Mouse (Mus musculus): ENCODE results near the gene Tbc1d15.

Tbc1d15 gene

DNA sequence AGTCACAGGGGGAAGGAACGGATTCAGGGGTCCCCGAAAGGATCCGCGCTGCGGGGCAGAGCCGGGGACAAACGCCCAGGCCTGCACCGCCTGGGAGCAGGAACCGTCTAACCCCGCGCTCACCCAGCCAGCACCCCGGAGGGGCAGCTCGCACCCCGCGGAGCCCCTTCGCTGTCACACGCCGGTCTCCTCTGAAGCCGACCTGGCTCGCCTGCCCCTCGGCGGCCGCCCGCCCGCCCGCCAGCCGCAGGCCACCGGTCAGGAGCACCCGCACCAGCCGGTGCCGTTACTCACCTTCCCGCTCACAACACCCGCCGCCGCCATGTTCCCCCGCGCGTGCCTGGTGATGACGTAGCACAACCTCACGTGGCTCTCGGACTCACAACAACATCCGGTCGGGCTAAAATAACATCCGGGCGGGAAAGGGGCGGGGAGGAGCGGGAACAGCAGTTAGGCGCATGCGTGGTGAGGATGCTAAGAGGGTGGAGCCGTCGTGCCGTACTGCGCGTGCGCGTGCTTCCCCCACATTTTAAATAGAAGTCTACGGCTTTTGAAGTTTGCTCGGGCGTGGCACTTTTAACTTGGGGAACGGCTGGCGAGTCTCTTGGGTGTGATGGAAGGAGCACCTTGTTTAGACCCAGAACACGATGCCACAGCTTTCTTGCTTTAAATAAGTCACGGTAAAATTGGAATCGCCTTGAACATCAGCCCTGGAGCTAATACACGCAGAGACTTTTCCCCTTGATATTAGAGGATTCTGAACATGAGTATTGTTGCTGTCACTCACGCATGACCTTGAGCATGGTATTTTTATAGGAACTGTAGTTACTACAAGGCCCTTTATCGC, at the start of gene Tbc1d15:
Gene Tbc1d15 (minus strand): TSS at position 380 of the 847 bp plus-strand sequence.
- DNase-seq (ENCODE audit: low read depth, low spot score): peak; percentile 98

GRCm38 (mm10) chr10:115298683-115299082, 47.4 kb upstream of the Tbc1d15 start:
- no peak for DNase-seq (ENCODE audit: low read depth, low spot score)

DNA sequence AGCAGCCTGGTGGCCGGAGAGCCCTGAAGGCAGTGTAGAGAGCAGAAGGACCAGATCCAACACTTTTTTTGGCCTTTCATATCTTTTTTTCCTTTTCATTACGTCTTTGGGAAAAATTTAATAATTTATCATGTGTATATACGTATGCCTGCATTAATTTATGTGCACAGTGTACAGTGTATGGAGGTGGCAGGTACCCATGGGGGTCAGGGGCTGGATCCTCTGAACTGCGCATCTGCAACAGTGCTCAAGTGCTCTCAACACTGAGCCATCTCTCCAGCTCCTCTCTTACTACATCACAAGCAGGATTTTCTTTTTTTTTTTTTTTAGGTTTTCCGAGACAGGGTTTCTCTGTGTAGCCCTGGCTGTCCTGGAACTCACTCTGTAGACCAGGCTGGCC, 46.3 kb upstream of the Tbc1d15 start:
- DNase-seq (ENCODE audit: low read depth, low spot score): no peak

DNA sequence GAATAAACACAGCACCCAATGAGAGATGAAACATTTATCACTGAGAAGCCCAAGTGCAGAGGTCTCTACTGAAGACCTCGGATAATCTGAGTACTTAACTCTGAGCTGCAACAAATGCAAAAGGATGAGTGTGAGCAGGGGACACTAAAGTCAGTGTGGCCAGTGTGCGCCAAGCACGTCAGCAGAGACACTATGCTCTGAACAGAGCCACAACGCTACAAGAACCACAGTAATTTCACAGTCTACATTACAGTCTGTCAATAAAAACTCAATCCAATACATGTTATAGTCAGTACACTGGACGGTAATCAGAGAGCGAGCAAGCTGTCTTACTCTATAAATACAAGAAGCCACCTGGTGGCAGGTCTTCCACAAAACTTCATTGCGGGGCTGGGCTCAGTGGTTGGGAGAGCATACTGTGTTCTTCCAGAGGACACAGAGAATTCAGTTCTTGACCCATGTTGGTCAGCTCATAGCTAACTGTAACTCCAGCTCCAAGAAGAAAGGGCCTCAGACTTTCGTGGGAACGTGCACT, 45.2 kb upstream of the Tbc1d15 start:
- peak; percentile 14 for DNase-seq (ENCODE audit: low read depth, low spot score)

DNA sequence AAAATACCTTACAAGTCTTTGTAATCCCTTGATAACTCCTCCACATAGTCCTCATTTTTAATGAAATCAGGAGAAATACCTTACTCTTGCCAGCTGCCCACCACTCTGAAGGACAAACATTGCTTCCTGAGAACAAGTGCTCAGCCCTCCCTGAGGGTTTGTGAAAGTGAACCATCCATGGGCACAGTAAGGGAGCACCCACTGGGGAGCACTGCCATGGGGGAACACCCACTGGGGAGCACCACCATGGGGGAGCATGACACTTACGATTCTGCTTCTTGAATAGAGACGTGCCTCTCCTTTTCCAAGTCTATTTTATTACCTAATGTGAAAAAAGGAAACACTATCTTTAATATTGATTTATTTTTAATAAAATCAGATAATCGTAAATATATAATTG, 43.9 kb upstream of the Tbc1d15 start:
- DNase-seq (ENCODE audit: low read depth, low spot score): no peak

DNA sequence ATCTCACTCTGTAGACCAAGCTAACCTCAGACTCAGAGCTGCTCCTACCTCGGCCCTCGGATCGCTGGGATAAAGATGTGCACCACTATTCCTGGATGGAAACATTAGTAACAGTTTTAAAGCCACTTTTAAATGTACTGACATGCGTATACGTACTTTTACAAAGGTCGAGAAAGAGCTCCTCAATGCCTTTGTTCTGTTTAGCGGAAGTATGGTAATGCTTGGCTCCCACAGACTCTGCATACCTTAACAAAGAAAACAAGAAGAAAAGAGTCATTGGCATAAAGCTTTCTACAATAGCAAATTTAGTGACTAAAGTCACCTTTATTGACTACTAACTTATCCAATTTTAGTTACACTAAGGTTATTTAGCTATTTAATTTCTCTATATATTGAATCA, 43.4 kb upstream of the Tbc1d15 start:
- no peak for DNase-seq (ENCODE audit: low read depth, low spot score)

GRCm38 (mm10) chr10:115293946-115294345, 42.7 kb upstream of the Tbc1d15 start:
- no peak for DNase-seq (ENCODE audit: low read depth, low spot score)

- DNase-seq (ENCODE audit: low read depth, low spot score): no peak
These were observed 39.4 kb upstream of the Tbc1d15 start for GRCm38 (mm10) chr10:115290671-115291070.

- DNase-seq (ENCODE audit: low read depth, low spot score): no peak
These were observed 37.6 kb upstream of the Tbc1d15 start for GRCm38 (mm10) chr10:115288856-115289255.

DNA sequence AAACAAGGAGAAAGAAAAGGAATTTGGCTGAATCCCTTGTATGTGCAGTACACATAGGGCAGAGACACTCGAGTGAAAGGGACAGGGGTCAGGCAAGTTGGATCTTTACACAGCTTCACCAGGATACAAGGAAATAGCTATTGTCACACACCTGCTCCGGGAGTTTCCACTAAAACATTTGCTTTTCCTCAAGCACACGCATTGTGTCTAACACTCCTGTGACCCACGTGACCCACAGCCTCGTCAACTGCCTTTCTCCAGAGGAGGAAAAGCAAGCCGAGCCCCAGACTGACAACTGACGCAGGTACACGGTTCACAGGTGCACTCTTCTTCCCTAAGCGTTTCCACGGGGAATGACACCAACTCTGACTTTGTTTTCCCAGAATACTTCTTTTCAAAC, 32.9 kb upstream of the Tbc1d15 start:
- DNase-seq (ENCODE audit: low read depth, low spot score): no peak

GRCm38 (mm10) chr10:115281381-115281780, 30.1 kb upstream of the Tbc1d15 start:
- no peak for DNase-seq (ENCODE audit: low read depth, low spot score)

GRCm38 (mm10) chr10:115271649-115272048, 20.4 kb upstream of the Tbc1d15 start:
- DNase-seq (ENCODE audit: low read depth, low spot score): no peak

GRCm38 (mm10) chr10:115270612-115271390, 19.5 kb upstream of the Tbc1d15 start:
- no peak for DNase-seq (ENCODE audit: low read depth, low spot score)

GRCm38 (mm10) chr10:115262926-115263562, 11.8 kb upstream of the Tbc1d15 start:
- no peak for DNase-seq (ENCODE audit: low read depth, low spot score)

DNA sequence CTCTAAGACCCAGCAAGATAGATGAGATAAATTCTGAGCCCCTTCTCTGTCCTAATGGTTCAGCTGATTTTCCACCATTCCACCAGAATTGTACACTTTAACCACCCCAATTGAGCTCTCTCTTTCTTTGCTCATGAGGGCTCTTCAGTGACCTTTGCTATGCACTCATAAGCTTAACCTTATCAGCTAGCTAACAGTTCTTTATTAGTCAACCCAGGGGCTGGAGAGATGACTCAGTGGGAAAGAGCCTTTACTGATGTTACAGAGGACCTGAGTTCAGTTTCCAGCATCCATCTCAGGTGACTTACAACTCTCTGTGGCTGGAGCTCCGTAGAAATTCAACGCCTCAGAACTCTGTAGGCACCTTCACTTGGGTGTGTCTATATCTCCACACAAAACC, 11.0 kb upstream of the Tbc1d15 start:
- no peak for DNase-seq (ENCODE audit: low read depth, low spot score)

- no peak for DNase-seq (ENCODE audit: low read depth, low spot score)
These were observed 10.2 kb upstream of the Tbc1d15 start for GRCm38 (mm10) chr10:115261428-115261827.

DNA sequence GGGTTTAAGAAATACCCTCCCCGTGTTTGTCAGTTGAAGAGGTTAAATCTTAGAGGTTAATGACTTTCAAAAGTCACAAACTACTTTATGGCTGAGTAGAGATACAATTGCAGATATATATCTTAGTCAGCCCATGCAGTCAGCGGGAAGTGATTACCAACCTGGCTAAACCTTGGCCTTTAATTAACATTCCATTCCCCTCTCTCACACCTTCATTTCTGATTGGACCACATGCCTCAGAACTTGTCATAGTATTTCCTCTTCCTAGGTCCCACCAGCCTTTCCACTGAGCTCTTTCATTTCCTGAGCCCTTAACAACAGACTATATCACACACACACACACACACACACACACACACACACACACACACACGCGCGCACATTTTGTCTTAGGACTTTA, 4.9 kb upstream of the Tbc1d15 start:
- no peak for DNase-seq (ENCODE audit: low read depth, low spot score)

DNA sequence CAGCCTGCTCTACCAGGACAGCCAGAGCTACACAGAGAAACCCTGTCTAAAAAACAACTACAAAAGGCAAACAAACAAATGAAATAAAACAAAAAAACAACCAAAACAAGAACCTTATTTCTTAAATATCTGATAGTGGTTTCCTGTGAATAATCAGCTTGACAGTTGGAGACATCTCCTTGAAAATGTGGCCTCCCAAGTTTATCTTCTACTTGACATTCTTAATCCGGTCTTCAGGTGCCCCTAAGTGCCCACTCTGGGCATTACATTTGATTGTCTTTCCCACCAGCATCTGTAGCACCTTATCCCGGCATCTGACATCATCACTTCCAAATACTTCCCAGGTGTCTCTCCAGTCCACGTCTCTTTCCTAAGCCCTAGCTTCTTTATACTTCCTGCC, 2.3 kb upstream of the Tbc1d15 start:
- no peak for DNase-seq (ENCODE audit: low read depth, low spot score)

- DNase-seq (ENCODE audit: low read depth, low spot score): peak; percentile 19
These were observed 1.1 kb upstream of the Tbc1d15 start for GRCm38 (mm10) chr10:115252321-115252757.

- DNase-seq (ENCODE audit: low read depth, low spot score): peak; percentile 60
These were observed 806 bp downstream of the Tbc1d15 start for GRCm38 (mm10) chr10:115250235-115251087.

- no peak for DNase-seq (ENCODE audit: low read depth, low spot score)
These were observed 3.2 kb downstream of the Tbc1d15 start for GRCm38 (mm10) chr10:115248041-115248440.

All from 3T3-L1 (cell line).